Mouse (Mus musculus) spleen, adult 2 months (tissue): Measurements from ENCODE around the gene Tacc2.

Source experiments
- CTCF ChIP-seq: fragments of 200-500 bp; IDR thresholded peaks from 2 replicates; pipeline ENCODE4 v1.5.1; 2011; ENCODE audit warnings: mild to moderate bottlenecking, inconsistent platforms; ENCODE audit not compliant: insufficient read depth, insufficient read length, insufficient replicate concordance; ENCODE audit errors: extremely low read depth
- POLR2A ChIP-seq: fragments of 200-500 bp; IDR thresholded peaks from 2 replicates; pipeline ENCODE4 v1.6.1; 2011; ENCODE audit warnings: low read depth, low read length, inconsistent platforms

DNA sequence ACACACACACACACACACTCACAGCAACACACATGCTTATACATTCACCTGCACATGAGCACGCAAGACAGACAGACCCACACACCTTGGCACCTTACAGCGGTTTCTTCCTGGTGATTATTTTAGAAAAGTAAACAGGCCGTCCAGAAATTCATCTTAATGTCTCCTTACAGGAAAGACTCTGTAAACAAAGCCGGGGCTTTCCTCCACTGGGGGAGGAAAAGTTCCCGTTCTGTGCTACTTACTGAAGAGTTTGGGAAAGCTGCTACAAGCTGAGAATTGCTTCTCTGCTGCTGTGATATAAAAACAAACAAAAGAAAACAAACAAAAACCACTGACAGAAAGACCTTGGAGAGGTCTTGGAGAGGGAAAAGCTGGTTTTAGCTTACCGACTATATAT is 231.5 kb downstream of the Tacc2 start:
- TF ChIP-seq POLR2A (no peak), CTCF (no peak)
